Mouse (Mus musculus) embryonic facial prominence, embryonic 12.5 days (tissue): ENCODE measurements around the gene Zfhx3. TPM values are rescaled to one million over a fixed set of nuclear protein-coding genes. Genes with fewer than 3 reads are reported as not detected.

Source experiments
- ATAC-seq: fragments of 200-750 bp; cut with Nextera tagmentation; 2 replicates; pipeline ENCODE4 v1.8.0; 2017; ENCODE audit not compliant: insufficient number of reproducible peaks, insufficient read depth, low FRiP score, low TSS enrichment
- H3K27ac ChIP-seq: fragments of 300-500 bp; sonication (generic); 2 replicates; pipeline ENCODE4 v1.5.1; 2016; ENCODE audit warnings: mild to moderate bottlenecking
- H3K27me3 ChIP-seq: fragments of 300-500 bp; sonication (generic); 2 replicates; pipeline ENCODE4 v1.6.1; 2016; ENCODE audit warnings: mild to moderate bottlenecking, moderate library complexity
- H3K36me3 ChIP-seq: fragments of 300-500 bp; sonication (generic); 2 replicates; pipeline ENCODE4 v1.6.1; 2016; ENCODE audit warnings: mild to moderate bottlenecking
- H3K4me1 ChIP-seq: fragments of 300-500 bp; sonication (generic); 2 replicates; pipeline ENCODE4 v1.6.1; 2016
- H3K4me2 ChIP-seq: fragments of 300-500 bp; sonication (generic); replicated peaks from 2 replicates; pipeline ENCODE4 v1.6.1; 2016; ENCODE audit warnings: mild to moderate bottlenecking, moderate library complexity
- H3K4me3 ChIP-seq: fragments of 300-500 bp; sonication (generic); 2 replicates; pipeline ENCODE4 v1.5.1; 2016; ENCODE audit warnings: mild to moderate bottlenecking
- H3K9ac ChIP-seq: fragments of 300-500 bp; sonication (generic); 2 replicates; pipeline ENCODE4 v1.6.1; 2016; ENCODE audit warnings: mild to moderate bottlenecking, moderate library complexity
- H3K9me3 ChIP-seq: fragments of 300-500 bp; sonication (generic); 2 replicates; pipeline ENCODE4 v1.6.1; 2016; ENCODE audit warnings: mild to moderate bottlenecking, moderate library complexity
- WGBS: fragments of 180-500 bp; shearing (Covaris S2); methylation state at CpG from one replicate; pipeline ENCODE4 v1.1.7; 2016; 5-methylcytosine and 5-hydroxymethylcytosine counted together
- polyA plus RNA-seq: library from polyadenylated mRNA; unstranded; fragments of >200 nt; fragmentation: Nextera tagmentation; extraction: Ambion mirVana; gene quantifications from 2 replicates; pipeline ENCODE4 v1.2.1, GENCODE M21; 2016

Zfhx3 gene
- polyA plus RNA-seq, 1 experiment from 2014 or later: 43.1 TPM

DNA sequence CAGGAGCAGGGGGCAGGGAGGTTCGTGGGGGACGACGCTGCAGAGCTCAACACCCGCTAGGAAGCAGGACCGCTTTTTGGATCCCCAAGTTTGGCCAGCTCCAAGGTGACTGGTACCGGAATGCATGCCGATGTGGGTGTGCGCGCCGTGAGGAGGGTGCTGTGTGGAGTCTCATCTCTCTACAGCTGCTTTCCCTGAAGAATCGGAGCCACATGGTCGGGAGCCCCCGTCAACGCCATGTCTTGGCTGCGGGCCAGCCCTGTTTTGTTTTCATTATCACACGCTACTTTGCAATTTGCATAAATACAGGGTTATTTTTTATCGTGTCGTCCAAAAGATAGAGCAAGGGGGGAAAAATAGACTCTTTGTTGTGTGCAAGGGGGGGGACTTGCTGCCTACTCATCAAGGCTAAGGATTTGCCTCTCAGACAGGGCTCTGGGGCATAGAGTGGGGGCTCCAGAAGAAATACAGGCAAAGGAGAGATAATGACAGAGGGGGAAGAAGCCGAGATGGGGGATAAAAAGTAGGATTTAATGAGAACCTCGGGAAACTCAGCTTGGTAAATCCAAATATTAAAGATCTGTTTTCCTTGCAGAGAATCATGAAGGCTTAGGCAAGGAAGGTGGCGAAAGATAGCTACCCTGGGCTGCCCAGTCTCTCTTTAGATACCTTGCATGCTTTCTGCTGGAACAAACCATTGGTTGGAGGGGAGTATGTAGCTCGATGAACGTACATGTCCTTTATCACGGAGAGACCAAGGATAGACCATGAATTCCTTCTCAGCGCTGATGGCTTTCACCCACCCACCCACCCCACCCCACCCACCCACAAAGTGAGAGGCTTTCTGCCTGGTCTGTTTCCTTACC, 595.5 kb downstream of the Zfhx3 start:
- Histone ChIP-seq H3K4me3 (no peak overlapping the region), H3K9me3 (no peaks in the 10 kb centered on the region), H3K4me2 (no peak overlapping the region), H3K4me1 (no peaks in the 10 kb centered on the region), H3K36me3 (no peaks in the 10 kb centered on the region), H3K27ac (no peak overlapping the region), H3K9ac (no peak overlapping the region), H3K27me3 (no peaks in the 10 kb centered on the region)
- ATAC-seq: no peak
- WGBS: 85% methylated on average over 25 of the region's 25 CpGs

DNA sequence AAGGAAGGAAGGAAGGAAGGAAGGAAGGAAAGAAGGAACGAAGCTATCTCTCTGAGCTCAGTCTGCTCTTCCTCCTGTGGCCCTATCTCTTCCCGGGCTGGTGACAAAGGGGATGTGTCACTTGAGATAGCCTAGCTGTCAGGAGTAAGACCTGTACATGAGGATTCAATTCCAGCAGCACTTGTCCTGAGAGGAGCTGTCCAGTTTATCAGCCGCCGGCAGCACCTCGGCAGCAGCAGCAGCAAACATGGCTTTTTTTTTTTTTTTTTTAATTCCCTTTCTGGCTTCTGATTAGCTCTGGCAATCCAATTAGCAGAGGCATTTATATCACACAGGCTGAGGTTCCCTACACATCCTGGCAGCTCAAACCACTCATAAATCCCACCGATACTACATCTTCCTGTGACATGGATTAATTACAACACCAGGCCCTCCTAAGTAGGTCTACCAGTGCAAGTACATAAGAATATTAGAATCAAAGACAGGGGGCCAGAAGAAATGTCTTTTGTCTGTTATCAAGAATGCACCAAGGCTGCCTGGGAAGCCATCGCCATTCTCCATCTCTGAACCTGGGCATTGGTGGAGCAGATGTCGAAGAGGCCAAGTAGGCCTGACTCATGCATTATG, 596.6 kb downstream of the Zfhx3 start:
- Histone ChIP-seq H3K4me2 (no peak overlapping the region), H3K9me3 (no peaks in the 10 kb centered on the region), H3K36me3 (no peaks in the 10 kb centered on the region), H3K27me3 (no peaks in the 10 kb centered on the region), H3K4me3 (no peak overlapping the region), H3K27ac (no peak overlapping the region), H3K4me1 (no peaks in the 10 kb centered on the region), H3K9ac (no peak overlapping the region)
- ATAC-seq: no peak
- WGBS: 67% methylated on average over 8 of the region's 8 CpGs

DNA sequence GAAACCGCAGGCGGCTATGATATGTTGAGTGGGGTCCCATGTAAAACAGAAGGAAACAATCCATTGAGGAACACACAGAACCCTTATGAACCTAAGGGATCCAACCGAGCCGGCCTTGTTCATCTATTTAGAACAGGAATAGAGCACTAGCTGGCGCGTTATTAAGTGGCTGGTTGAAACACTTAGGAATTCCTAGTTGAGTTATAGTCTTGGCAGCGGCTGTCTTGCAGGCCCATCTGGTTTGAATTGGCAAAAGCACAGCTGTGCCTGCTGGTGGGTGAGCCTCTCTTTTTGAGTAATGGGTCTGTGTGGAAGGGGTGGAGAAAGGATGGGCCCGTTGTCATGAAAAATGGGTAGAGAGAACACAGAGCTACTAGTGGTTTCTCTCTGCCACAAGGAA, 610.1 kb downstream of the Zfhx3 start:
- ATAC-seq: no peak
- WGBS: 53% methylated on average over 8 of the region's 8 CpGs
- peak overlapping the region; percentile 58 for H3K27ac ChIP-seq

DNA sequence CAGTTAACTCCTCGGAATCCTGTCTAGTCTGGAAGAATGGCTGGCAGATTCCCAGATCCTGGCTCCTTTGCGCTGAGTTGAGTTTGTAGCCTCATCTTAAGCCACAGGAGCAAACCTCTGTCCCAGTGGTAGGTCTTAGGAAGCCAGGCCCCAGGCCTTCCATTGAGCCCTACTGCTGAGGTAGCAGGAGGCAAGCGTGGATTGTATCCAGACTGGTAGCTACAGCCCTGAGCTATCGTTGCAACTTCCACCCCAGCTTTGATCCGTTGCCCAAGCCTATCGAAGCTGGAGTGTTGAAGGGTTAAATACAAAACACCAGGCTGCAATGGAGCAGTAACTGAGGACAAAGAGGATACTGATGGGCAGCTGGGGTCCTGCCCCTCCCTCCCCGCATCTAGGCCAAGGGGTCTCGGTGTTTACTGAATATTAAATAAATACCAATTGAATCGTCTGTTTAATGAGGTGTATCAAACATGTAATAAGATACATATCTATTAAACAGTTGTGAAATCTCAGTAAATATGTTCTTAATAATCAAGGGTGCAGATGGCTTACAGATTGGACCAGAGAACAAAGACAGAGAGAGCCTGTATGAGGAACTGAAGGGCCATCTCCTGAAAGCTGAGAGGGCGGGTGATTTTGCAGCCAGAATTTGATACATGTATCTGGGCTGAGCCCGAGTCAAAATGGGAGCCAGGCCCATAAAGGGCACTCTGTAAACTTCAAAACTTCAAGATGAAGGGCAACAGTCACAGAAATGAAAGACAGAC, 611.5 kb downstream of the Zfhx3 start:
- peak overlapping the region; percentile 70 for H3K27ac ChIP-seq
- ATAC-seq: no peak
- peaks cover 12% of the 10 kb centered on the region for H3K4me1 ChIP-seq
- no peaks in the 10 kb centered on the region for H3K9me3 ChIP-seq
- no peaks in the 10 kb centered on the region for H3K36me3 ChIP-seq
- H3K4me2 ChIP-seq: no peak overlapping the region
- 41% methylated on average over 11 of the region's 11 CpGs for WGBS
- no peak overlapping the region for H3K4me3 ChIP-seq
- H3K27me3 ChIP-seq: no peaks in the 10 kb centered on the region
- no peak overlapping the region for H3K9ac ChIP-seq

More for the DNA sequence above, 610.1 kb downstream of the Zfhx3 start:
- no peak overlapping the region for H3K4me2 ChIP-seq
- no peaks in the 10 kb centered on the region for H3K36me3 ChIP-seq
- no peaks in the 10 kb centered on the region for H3K9me3 ChIP-seq
- no peak overlapping the region for H3K9ac ChIP-seq
- H3K27me3 ChIP-seq: no peaks in the 10 kb centered on the region
- no peak overlapping the region for H3K4me3 ChIP-seq
- peaks cover 12% of the 10 kb centered on the region for H3K4me1 ChIP-seq

DNA sequence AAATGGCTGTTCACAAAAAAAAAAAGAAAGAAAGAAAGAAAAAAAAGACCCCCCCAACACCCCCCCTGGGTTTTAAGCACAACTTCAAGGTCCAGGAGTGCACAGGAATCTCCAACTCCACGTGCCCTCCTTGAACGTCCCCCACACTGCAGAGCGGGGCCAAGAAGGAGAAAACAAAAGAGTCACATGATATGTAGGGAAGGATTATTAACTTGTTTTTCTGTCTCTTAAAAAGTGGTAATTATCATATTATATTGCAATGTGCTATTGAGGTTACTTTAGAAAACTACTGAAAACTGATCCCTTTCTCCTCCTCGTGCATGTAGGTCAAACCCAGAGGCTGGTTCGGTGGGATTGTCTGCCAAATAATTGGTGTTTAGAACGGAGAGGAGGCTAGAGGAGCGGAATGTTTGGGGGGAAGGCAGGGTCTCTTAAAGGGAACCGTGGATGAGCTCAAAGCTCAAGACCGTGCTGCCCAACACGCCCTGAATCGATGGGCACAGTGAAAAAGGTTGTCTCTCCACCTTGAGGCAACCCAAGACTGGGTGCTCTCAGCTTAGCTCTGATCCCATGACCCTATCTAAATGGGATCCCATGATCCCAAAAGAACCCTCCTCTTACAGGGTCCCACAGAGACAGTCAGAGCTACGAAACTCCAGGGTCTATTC, 612.3 kb downstream of the Zfhx3 start:
- no peaks in the 10 kb centered on the region for H3K9me3 ChIP-seq
- H3K27ac ChIP-seq: no peak overlapping the region
- peaks cover 12% of the 10 kb centered on the region for H3K4me1 ChIP-seq
- no peak overlapping the region for H3K4me3 ChIP-seq
- no peak overlapping the region for H3K9ac ChIP-seq
- H3K36me3 ChIP-seq: no peaks in the 10 kb centered on the region
- WGBS: 45% methylated on average over 12 of the region's 12 CpGs
- ATAC-seq: peak; percentile 82; the same call in 1 of the 2 replicates
- H3K4me2 ChIP-seq: no peak overlapping the region
- H3K27me3 ChIP-seq: no peaks in the 10 kb centered on the region

DNA sequence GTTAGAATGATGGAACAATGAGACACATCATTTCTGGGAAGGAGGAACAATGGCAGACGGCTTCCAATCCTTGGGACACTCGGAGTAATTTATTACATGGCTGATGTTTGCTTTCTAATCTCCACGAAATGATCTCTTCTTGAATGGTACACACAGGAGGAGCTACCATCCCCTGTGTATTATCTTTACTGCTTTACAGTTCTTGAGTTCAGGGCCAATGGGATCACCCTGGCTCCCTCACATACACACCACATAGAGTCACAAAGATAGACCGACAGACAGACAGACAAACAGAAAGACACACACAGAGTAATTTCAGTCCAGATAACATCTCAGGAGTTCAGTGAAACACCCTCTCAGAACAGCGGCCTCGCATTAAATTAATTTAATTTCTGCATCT, 621.0 kb downstream of the Zfhx3 start:
- no peak for ATAC-seq
- Histone ChIP-seq H3K4me2 (no peak overlapping the region), H3K4me3 (no peak overlapping the region), H3K27ac (no peak overlapping the region), H3K36me3 (no peaks in the 10 kb centered on the region), H3K9me3 (no peaks in the 10 kb centered on the region), H3K4me1 (no peaks in the 10 kb centered on the region), H3K27me3 (no peaks in the 10 kb centered on the region), H3K9ac (no peak overlapping the region)
- 90% methylated on average over 6 of the region's 6 CpGs for WGBS

DNA sequence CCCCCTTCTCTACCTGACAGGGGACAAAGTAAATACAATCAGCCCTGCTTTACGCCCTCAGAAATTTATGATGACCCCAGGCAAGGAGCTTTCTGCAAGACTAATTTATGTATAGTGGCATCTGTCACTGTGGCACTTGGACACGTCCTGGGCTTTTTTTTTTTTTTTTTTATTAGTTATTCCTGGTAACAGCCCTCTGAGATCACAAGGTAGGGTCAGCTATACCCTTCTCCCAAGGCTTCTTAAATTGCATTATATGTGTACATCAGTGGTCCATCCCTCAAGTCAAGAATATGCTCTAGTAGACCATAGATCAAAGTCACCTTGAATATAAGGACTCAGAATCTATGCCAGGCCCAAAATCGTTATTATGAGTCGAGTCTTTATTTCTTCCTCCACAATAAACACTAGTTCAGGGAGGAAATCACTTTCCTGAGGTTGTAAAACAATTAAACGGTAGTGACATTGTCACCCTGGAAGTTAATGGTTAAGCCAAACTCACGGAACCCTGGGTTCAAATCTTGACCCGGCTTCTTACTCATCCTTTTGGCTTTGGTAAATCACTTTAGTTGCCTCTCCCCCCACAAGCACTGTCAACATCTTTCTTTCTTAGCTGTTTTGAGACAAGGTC, 621.6 kb downstream of the Zfhx3 start:
- Histone ChIP-seq H3K27me3 (no peaks in the 10 kb centered on the region), H3K9ac (no peak overlapping the region), H3K4me3 (no peak overlapping the region), H3K36me3 (no peaks in the 10 kb centered on the region), H3K27ac (no peak overlapping the region), H3K4me1 (no peaks in the 10 kb centered on the region), H3K4me2 (no peak overlapping the region), H3K9me3 (no peaks in the 10 kb centered on the region)
- no peak for ATAC-seq
- 84% methylated on average over 7 of the region's 7 CpGs for WGBS

DNA sequence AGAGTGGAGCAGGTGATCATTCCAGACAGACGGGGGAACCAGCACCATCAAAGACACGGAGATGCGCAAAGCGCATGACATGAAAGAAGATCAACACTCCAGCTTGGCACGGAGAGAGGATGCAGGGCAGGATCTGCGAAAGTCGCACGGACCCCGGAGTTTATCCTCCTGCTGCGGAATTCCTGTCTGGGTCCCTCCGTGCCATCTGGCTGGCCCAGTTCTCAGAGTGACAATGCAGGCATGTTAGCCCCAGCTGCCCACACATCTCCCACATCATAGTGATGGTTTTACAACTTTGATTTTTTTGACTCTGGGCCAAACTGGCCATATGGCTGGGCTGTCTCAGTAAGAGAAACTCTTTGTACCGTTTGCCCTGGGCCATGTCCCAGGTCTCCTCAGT, 623.6 kb downstream of the Zfhx3 start:
- 74% methylated on average over 12 of the region's 12 CpGs for WGBS
- H3K4me3 ChIP-seq: no peak overlapping the region
- H3K9ac ChIP-seq: no peak overlapping the region
- H3K27me3 ChIP-seq: no peaks in the 10 kb centered on the region
- H3K36me3 ChIP-seq: no peaks in the 10 kb centered on the region
- H3K9me3 ChIP-seq: no peaks in the 10 kb centered on the region
- H3K4me2 ChIP-seq: no peak overlapping the region
- no peak overlapping the region for H3K27ac ChIP-seq
- no peak for ATAC-seq
- H3K4me1 ChIP-seq: no peaks in the 10 kb centered on the region

DNA sequence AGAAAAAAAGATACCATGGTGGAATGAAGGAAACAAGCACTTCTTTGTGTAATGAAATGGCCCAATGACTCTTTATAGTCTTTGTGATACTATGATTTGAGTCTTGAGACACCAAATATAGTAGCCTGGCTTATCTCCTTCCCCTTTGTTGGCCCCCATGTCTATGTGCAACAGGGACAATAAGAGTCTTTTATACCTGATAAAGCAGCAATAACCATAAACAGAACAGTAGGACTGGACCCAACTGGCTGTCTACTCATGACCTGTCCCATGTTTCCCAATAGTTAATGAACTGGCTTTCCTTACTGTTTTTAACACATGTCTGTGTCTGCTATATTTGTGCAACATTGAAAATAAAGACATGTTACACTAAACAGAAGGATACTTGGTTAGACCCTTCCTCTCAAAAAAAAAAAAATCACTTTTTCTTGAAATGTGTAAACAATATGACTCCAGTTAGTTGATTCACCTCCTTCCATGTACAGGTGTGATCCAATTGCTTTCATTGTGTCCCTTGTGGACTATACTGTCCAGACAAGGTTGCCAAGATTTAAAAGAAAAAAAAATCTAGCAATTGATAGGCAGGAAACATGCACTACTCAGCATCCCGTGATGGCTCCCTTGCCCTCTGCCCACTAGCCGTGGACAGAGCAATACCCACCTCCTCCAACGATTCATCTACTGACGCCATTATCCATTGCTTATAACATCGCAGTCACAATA, 631.0 kb downstream of the Zfhx3 start:
- 84% methylated on average over 5 of the region's 5 CpGs for WGBS
- H3K27ac ChIP-seq: no peak overlapping the region
- H3K9me3 ChIP-seq: no peaks in the 10 kb centered on the region
- peaks cover 13% of the 10 kb centered on the region for H3K4me1 ChIP-seq
- no peaks in the 10 kb centered on the region for H3K36me3 ChIP-seq
- H3K4me2 ChIP-seq: no peak overlapping the region
- H3K9ac ChIP-seq: no peak overlapping the region
- no peak for ATAC-seq
- H3K4me3 ChIP-seq: no peak overlapping the region
- H3K27me3 ChIP-seq: no peaks in the 10 kb centered on the region

DNA sequence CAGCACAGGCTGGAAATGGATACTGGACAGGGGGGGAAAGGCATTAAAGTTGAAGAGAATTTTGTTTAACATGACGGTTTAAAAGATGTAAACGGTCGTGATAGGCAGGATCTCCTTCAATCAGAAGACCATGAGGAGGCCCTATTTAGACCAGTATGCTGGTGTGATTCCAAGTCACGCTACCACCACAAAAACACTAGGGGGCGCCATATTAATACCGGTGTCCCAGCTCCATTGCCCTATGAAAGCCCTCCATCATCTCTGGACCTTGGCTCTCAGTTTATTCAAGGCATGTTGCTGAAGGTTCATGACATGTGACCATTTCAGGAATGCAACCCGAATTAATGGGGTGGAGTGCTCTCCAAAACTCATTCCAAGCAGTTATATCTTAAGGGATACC, 631.7 kb downstream of the Zfhx3 start:
- Histone ChIP-seq H3K27ac (no peak overlapping the region), H3K9me3 (no peaks in the 10 kb centered on the region), H3K4me3 (no peak overlapping the region), H3K4me1 (peaks cover 20% of the 10 kb centered on the region), H3K36me3 (no peaks in the 10 kb centered on the region), H3K9ac (no peak overlapping the region), H3K27me3 (no peaks in the 10 kb centered on the region), H3K4me2 (no peak overlapping the region)
- no peak for ATAC-seq
- 29% methylated on average over 7 of the region's 7 CpGs for WGBS

DNA sequence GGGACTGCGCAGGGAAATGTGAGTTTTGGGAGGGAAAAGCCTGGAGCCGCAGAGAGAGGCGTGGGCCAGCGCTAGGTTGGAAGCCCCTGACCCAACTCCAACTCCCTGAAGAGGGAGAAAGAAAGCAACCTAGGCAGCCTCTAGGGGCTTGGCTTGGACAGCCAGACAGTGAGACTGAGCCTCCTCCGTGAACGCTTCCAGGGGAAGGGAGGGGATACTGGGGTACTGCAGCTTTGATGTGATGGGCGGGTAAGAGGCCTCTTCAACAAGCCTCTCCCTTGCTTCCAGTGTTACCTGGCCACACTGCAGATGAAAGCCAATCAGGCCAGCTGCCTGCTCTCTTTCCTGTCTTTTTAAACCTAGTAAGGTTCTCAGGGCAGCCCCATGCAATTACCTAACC, 635.1 kb downstream of the Zfhx3 start:
- peaks cover 20% of the 10 kb centered on the region for H3K4me1 ChIP-seq
- H3K4me2 ChIP-seq: no peak overlapping the region
- 31% methylated on average over 7 of the region's 7 CpGs for WGBS
- no peaks in the 10 kb centered on the region for H3K27me3 ChIP-seq
- H3K9me3 ChIP-seq: no peaks in the 10 kb centered on the region
- H3K9ac ChIP-seq: no peak overlapping the region
- H3K27ac ChIP-seq: no peak overlapping the region
- no peak overlapping the region for H3K4me3 ChIP-seq
- no peaks in the 10 kb centered on the region for H3K36me3 ChIP-seq
- ATAC-seq: no peak
